Mouse (Mus musculus) heart, postnatal 0 days (tissue): ENCODE results near the gene Tnp2.

Source experiments
- CTCF ChIP-seq: IDR thresholded peaks from 2 replicates; pipeline ENCODE4 v1.5.1; 2016; ENCODE audit warnings: antibody characterized with exemption, control low read depth, low read depth
- EP300 ChIP-seq: IDR thresholded peaks from 2 replicates; pipeline ENCODE4 v1.6.1; 2016; ENCODE audit warnings: antibody characterized with exemption, low read depth

GRCm38 (mm10) chr16:10821387-10821786 is 32.9 kb upstream of the Tnp2 start:
- TF ChIP-seq CTCF (no peak), EP300 (no peak)
